Mouse (Mus musculus) small intestine, adult 2 months (tissue): ENCODE data around the gene Alkbh7.

Experiments used
- CTCF ChIP-seq: fragments of 200-500 bp; IDR thresholded peaks from 2 replicates; pipeline ENCODE4 v1.5.1; 2012; ENCODE audit warnings: low read depth, mild to moderate bottlenecking, control low read depth, inconsistent platforms, low read length, moderate library complexity, mixed read lengths; ENCODE audit not compliant: insufficient replicate concordance, insufficient read length; ENCODE audit errors: extremely low read depth
- POLR2A ChIP-seq: fragments of 200-500 bp; IDR thresholded peaks from 2 replicates; pipeline ENCODE4 v1.6.1; 2012; ENCODE audit warnings: low read depth, mild to moderate bottlenecking, control low read depth, inconsistent platforms, low read length, moderate library complexity

DNA sequence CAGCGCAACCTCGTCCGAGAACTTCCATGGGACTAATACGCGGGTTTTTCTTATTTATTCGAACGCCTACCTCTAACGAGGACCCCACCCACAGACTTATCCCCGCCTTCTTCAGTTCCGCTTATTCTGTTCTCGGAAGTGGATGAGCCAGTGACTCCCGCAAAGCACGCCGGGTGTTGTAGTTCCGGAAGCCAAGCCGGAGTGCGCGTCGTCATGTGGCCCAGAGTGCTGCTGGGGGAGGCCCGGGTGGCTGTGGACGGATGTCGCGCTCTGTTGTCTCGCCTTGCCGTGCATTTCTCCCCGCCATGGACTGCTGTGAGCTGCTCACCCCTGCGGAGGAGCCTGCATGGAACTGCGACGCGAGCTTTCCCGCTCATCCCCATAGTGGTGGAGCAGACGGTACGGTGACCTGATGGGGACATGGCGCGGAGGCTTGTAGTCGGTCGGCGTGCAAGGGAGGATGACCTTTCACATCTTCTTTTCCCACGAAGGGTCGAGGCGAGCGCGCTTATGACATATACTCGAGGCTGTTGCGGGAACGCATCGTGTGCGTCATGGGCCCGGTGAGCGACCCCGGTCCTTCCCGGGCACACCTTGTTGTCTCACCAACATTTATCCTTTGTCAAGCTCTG is 6.9 kb upstream of the Alkbh7 start, which contains the start of gene Clpp:
- TF ChIP-seq POLR2A = peak; percentile 76
- no peak for TF ChIP-seq CTCF
